Mouse (Mus musculus): Measurements from ENCODE around the gene Hoxc4. TPM values are rescaled to one million over a fixed set of nuclear protein-coding genes. Genes with fewer than 3 reads are reported as not detected.
A peak's percentile ranks its signal among the peaks of the same experiment; 100 is the strongest.

The Hoxc4 gene
- polyA plus RNA-seq, 1 experiment from 2014 or later, result 4.9 TPM

DNA sequence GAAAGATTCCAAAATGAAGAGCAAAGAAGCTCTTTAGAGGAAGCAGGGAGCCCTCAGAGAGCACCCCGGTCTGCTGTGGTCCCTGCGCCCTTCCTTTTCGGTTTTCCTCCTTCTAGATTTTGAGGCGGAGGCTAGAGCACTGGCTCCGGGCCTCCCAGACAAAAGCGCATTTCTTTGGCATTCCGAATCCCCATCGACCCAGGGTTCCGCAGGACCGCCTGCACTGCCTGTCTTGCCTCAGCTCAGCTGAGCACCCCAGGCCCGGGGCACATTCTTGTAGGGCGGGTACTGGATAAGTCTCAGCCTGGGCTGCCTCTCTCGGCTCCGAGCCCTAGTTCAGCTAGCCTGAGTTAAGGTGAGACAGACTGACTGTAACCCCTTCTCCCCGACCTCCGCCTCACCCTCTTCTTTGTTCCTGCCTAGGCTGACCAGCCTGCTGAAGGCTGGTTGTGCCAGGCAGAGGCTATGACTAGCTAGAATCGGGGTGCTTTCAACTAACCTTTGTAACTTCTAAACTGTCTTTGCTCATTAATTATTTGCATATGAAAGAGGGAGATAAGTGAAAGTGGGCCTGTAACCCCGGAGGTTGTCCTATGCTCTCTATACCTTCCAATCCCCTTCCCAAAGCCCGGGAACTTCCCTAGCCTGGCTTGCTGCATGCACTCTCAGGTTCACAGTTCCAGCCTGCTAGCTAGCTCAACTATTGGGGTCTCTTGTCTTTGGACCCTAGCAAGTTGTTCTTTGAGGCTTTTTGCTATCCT lies 3.1 kb upstream of the Hoxc4 start:
- H3K4me1 ChIP-seq, result peaks cover 59% of the 10 kb centered on the region
- H3K27me3 ChIP-seq, result peaks cover 98% of the 10 kb centered on the region
- peak overlapping the region; percentile 32 for H3K4me3 ChIP-seq
- H3K27ac ChIP-seq, result no peak overlapping the region
- no peak for ATAC-seq (ENCODE audit: low FRiP score, low read depth)
- H3K4me2 ChIP-seq (replicated peaks), result peak overlapping the region; percentile 60
- H3K9ac ChIP-seq, result peak overlapping the region; percentile 45; the same call in 1 of the 2 replicates
- 13% methylated on average over 19 of the region's 19 CpGs for WGBS
- H3K36me3 ChIP-seq, result no peaks in the 10 kb centered on the region
- H3K9me3 ChIP-seq, result no peaks in the 10 kb centered on the region

DNA sequence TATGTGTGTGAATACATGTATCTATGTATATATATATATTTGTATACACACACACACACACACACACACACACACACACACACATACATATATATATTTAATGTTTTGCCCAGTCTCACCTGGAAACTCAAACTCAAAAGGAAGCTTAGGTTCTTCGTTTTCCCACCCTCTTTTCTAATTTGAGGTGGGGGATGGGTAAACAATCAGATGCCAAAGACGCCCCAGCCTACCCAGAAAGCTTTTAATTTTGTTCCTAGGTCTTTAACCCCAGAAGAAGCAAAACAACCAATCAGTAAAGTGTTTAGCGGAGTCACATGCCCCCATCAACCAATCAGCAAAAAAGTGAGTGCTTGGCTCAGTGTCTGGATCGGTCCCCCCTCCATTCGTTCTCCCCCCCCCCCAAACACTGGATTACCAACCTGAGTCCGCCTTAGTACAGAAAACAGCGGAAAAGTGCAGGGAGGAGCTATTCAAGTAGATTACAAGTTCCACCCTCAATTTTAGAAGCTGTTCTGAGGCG lies 2.2 kb downstream of the Hoxc4 start:
- WGBS, result 6% methylated on average over 8 of the region's 8 CpGs
- no peaks in the 10 kb centered on the region for H3K36me3 ChIP-seq
- no peaks in the 10 kb centered on the region for H3K9me3 ChIP-seq
- H3K9ac ChIP-seq, result no peak overlapping the region
- H3K27ac ChIP-seq, result no peak overlapping the region
- peaks cover 100% of the 10 kb centered on the region for H3K27me3 ChIP-seq
- H3K4me1 ChIP-seq, result peaks cover 24% of the 10 kb centered on the region
- ATAC-seq (ENCODE audit: low FRiP score, low read depth), result no peak
- no peak overlapping the region for H3K4me3 ChIP-seq
- H3K4me2 ChIP-seq (replicated peaks), result no peak overlapping the region

DNA sequence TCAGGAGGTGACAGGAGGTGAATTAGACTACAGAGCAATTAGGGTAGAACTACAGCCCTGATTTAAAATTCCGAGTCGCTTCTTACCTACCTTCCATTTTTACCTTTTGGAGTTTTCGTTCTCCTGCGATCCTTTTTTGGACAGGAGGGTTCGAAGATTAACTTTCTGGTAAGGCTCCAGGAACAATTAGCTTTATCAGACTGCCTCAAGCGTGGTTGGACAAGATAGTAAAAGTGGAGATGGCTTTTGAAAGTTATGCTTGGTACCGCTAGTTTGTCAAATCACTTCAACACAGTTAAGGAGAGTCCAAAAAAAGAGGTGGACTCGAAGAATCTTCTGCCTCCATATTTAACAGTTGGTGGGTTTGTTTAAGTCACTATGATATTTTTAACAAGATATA lies 2.8 kb downstream of the Hoxc4 start:
- Histone ChIP-seq H3K4me1 (peaks cover 22% of the 10 kb centered on the region), H3K4me2 (replicated peaks) (no peak overlapping the region), H3K36me3 (no peaks in the 10 kb centered on the region), H3K27me3 (peaks cover 100% of the 10 kb centered on the region), H3K9ac (no peak overlapping the region), H3K9me3 (no peaks in the 10 kb centered on the region), H3K4me3 (no peak overlapping the region), H3K27ac (no peak overlapping the region)
- ATAC-seq (ENCODE audit: low FRiP score, low read depth), result no peak
- WGBS, result 21% methylated on average over 8 of the region's 8 CpGs

DNA sequence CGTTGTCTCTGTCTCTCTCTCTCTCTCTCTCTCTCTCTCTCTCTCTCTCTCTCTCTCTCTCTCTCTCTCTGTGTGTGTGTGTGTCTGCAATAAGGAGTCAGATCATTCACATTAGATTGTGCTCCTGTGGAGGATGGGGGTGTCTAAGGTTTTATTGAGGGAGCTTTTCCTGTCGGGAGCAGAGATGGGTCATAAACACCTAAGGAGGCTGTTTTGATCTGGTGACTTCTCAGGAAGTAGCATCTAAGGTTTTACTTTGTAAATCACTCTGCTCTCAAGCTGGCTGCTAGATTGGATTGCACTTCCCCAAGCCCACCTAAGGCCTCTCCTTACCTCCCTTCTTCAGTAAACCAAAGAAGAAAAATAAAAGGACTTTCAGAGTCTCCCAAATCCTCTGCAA lies 5.4 kb downstream of the Hoxc4 start:
- H3K9ac ChIP-seq, result no peak overlapping the region
- H3K4me3 ChIP-seq, result no peak overlapping the region
- WGBS, result 5% methylated on average over 2 of the region's 2 CpGs
- no peaks in the 10 kb centered on the region for H3K36me3 ChIP-seq
- no peak overlapping the region for H3K27ac ChIP-seq
- no peaks in the 10 kb centered on the region for H3K9me3 ChIP-seq
- H3K4me1 ChIP-seq, result 0 out of 2 replicates have a peak, but pooled peaks cover 4% of the 10 kb centered on the region
- H3K27me3 ChIP-seq, result peaks cover 100% of the 10 kb centered on the region
- ATAC-seq (ENCODE audit: low FRiP score, low read depth), result no peak
- no peak overlapping the region for H3K4me2 ChIP-seq (replicated peaks)

DNA sequence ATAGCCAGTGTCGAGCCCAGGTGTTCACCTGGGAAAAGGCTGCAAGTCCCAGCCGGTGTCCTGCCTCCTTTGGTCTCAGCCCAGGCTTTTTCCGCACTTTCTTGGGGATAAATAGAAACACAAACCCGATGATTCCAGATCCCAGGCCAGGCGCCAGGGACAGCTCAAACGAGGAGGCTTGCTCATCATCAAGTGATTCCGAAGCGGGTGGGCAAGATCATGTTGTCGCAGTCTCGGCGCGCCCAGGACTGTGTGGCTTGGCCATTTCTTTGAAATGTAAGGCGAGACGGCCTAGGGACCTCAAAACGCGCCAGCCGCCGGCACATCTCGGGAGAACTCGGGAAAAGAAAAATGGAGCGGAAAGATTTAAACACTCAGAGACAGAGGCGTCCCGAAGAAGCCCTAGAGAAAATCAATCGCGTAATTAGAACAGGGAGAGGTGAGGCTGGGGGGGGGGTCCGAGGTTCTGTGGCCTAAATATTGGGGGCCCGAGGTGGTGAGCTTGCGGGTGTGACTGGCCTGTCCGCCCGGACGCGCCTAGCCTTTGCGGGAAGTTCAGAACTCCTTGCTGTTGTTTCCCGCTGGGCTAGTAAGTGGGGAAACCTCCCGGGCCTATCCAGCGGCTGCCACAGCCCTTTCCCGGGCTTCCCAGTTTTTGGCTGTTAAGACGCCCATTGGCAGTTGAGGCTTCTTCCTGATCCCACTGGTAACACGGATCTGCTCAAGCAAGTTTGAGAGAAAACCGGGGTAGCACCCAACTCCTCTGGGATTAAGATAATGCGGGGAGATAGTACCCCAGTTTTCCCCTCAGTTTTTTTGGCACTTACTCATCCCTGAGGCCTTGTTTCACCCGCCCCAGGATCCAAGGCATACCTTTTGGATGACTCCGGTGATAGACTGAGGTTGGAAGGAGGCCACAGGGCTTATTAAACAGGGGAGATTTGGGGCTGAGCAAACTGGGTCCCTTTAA lies 8.8 kb downstream of the Hoxc4 start:
- ATAC-seq (ENCODE audit: low FRiP score, low read depth), result no peak
- no peak overlapping the region for H3K27ac ChIP-seq
- H3K4me3 ChIP-seq, result peak overlapping the region; percentile 8; the same call in 1 of the 2 replicates
- no peaks in the 10 kb centered on the region for H3K36me3 ChIP-seq
- H3K4me2 ChIP-seq (replicated peaks), result 0 out of 2 replicates have a peak overlapping the region, but pooled peaks have one; percentile 11
- H3K4me1 ChIP-seq, result peaks cover 7% of the 10 kb centered on the region; the same call in 1 of the 2 replicates
- H3K9ac ChIP-seq, result no peak overlapping the region
- H3K9me3 ChIP-seq, result no peaks in the 10 kb centered on the region
- H3K27me3 ChIP-seq, result peaks cover 98% of the 10 kb centered on the region
- WGBS, result 4% methylated on average over 43 of the region's 43 CpGs

DNA sequence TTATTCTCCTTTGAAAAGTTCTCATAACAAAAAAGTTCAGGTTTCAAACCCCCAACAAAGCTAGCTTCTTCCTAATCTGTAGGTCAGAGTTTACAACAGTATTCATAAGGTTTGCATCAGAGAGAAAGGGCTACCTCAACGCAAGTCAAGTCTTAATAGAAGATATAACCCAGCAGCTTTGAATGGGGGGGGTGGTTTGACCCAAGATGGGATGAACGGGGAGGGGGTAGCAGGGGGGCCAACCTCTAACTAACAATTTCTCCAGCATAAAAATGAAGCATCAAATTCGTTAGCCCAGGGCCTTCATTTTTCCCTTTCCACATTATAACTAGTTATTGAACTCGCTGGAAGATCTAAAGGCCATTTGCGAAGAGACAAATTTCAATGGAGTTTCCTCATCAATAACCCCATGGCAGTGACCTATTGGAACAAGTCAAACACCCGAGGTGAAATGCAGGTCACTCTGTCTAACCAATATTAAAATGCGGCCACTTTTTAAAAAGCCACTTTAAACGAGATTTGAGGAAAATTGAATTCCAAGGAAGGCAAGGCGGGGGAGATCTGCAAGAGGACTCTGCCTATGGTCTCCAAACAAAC lies 10.3 kb downstream of the Hoxc4 start:
- no peak overlapping the region for H3K9ac ChIP-seq
- no peaks in the 10 kb centered on the region for H3K36me3 ChIP-seq
- no peak overlapping the region for H3K4me3 ChIP-seq
- no peak overlapping the region for H3K27ac ChIP-seq
- 30% methylated on average over 9 of the region's 9 CpGs for WGBS
- H3K27me3 ChIP-seq, result peaks cover 97% of the 10 kb centered on the region
- peaks cover 12% of the 10 kb centered on the region for H3K4me1 ChIP-seq
- no peak overlapping the region for H3K4me2 ChIP-seq (replicated peaks)
- ATAC-seq (ENCODE audit: low FRiP score, low read depth), result no peak
- no peaks in the 10 kb centered on the region for H3K9me3 ChIP-seq

DNA sequence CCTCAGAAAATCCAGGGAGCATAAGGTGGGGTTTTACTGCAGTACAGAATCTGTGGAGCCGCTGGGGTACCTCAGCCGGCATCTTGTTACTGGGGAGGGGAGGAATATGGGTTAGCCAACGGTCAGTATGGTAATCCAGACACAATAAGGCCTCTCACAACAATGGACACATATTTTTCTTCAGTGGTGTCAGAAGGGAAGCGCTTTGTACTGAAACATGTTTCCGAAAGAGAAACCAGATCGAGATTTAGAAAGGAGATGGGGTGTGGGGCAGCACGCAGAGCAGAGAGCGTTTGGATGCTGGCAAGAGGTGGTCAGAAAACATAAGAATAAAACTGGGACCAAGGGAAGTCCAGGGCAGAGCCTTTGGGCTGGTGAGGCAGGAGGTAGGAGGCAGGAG lies 11.4 kb downstream of the Hoxc4 start:
- H3K9me3 ChIP-seq, result no peaks in the 10 kb centered on the region
- no peak overlapping the region for H3K27ac ChIP-seq
- peaks cover 97% of the 10 kb centered on the region for H3K27me3 ChIP-seq
- peaks cover 22% of the 10 kb centered on the region for H3K4me1 ChIP-seq
- no peak overlapping the region for H3K4me2 ChIP-seq (replicated peaks)
- ATAC-seq (ENCODE audit: low FRiP score, low read depth), result no peak
- H3K4me3 ChIP-seq, result no peak overlapping the region
- no peaks in the 10 kb centered on the region for H3K36me3 ChIP-seq
- no peak overlapping the region for H3K9ac ChIP-seq
- WGBS, result 20% methylated on average over 8 of the region's 8 CpGs

DNA sequence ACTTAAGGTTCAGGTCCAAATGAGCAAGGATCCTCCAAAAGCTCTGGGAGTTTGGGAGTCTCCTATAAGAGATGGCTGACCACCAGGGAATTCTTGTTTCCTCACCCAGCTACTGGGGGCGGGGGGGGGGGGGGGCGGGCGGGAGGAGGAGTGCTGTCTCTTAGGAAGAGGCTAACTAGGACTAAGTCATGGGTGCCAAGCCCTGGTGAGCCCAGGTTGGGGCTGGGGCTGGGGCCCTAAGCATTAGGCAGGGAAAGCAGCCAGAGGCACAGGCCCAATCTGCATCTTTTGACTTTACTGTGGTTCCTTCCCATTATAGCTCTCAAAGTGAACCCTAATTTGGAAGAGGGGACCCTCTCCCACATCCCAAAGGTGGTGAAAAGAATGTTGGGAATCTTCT lies 13.4 kb downstream of the Hoxc4 start:
- H3K4me3 ChIP-seq, result no peak overlapping the region
- 0% methylated on average over 2 of the region's 3 CpGs for WGBS
- H3K9ac ChIP-seq, result no peak overlapping the region
- H3K4me1 ChIP-seq, result peaks cover 26% of the 10 kb centered on the region
- no peak overlapping the region for H3K27ac ChIP-seq
- H3K9me3 ChIP-seq, result no peaks in the 10 kb centered on the region
- H3K4me2 ChIP-seq (replicated peaks), result no peak overlapping the region
- H3K27me3 ChIP-seq, result peaks cover 97% of the 10 kb centered on the region
- no peak for ATAC-seq (ENCODE audit: low FRiP score, low read depth)
- no peaks in the 10 kb centered on the region for H3K36me3 ChIP-seq

DNA sequence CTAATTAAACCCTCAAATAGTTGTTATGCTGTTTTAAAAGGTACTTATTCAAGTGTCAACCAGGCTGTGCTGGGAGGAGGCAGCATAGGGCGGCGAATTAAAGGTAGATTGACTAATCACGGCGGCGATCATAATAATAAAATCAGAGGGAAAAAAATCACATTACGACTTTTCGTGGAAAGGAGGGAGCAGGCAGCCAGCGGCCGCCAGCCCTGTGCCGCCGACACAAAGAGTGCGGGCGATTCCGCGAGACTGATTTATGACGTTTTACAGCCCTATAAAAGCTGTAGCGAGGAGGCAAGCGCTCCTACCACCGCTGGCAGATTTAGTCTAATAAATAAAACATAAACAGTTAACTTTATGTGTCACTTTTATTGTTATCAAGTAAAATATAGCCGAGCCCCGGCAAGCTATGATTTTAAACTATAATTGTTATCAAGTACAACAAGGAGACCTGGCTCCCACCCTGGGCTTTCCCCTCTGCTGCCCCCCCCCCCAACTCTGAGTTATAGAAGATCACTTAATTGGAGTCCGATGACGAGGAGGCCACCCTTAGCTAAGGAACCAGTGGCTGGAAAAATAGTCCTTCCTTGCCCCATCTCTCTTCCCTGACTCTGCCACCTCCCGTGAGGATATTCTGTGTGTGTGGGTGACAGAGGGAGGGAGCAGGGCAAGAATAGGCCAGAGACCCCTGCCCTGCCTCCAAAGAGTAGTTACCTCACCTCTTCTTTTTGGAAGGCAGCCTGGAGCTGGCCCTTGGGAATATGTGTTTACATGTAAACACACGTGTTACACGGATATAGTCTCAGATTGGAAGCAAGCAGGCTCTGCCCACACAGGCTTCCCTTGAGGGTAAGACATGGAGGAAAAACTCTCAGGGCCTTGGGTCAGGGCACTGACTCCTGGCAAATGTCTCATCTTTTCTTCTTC lies 14.2 kb downstream of the Hoxc4 start:
- ATAC-seq (ENCODE audit: low FRiP score, low read depth), result no peak
- WGBS, result 1% methylated on average over 26 of the region's 26 CpGs

DNA sequence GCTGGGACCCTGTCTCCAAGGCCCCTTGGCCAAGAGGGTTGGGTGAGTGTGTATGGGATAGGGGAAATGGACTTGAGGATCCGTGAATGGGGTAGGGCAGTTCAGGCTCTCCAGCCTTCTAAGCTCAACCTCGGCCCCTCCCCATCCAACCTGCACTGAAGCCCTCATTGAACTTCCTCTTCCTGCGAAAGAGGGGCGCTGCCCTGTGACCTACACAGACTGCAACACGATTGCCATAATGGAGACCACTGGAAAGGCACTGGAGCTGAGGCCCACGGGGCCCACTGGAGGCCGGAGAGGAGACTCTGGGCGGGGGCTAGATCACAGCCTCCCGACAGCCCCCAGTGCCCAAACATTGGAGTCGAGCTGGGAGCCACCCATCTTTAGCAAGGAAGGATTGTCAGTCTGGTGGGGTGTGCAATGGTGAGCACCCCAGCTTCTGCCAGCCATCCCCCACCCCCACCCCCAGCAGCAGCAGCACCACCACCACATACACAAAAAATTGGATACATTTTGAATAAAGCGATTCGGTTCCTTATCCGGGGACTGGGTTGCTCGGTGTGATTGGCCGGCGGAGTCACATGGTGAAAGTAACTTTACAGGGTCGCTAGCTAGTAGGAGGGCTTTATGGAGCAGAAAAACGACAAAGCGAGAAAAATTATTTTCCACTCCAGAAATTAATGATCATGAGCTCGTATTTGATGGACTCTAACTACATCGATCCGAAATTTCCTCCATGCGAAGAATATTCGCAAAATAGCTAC lies 15.5 kb downstream of the Hoxc4 start:
- H3K4me2 ChIP-seq (replicated peaks), result peak overlapping the region; percentile 61
- no peak overlapping the region for H3K27ac ChIP-seq
- peaks cover 23% of the 10 kb centered on the region for H3K4me1 ChIP-seq
- H3K36me3 ChIP-seq, result no peaks in the 10 kb centered on the region
- 3% methylated on average over 24 of the region's 24 CpGs for WGBS
- H3K4me3 ChIP-seq, result peak overlapping the region; percentile 39
- no peak; the same call in 1 of the 2 replicates for ATAC-seq (ENCODE audit: low FRiP score, low read depth)
- H3K27me3 ChIP-seq, result peaks cover 97% of the 10 kb centered on the region
- H3K9ac ChIP-seq, result peak overlapping the region; percentile 35; the same call in 1 of the 2 replicates
- H3K9me3 ChIP-seq, result no peaks in the 10 kb centered on the region

More for the DNA sequence above, 14.2 kb downstream of the Hoxc4 start:
- Histone ChIP-seq H3K4me3 (no peak overlapping the region), H3K36me3 (no peaks in the 10 kb centered on the region), H3K27ac (no peak overlapping the region), H3K9me3 (no peaks in the 10 kb centered on the region), H3K9ac (no peak overlapping the region), H3K27me3 (peaks cover 97% of the 10 kb centered on the region), H3K4me2 (replicated peaks) (peak overlapping the region; percentile 11; the same call in 1 of the 2 replicates), H3K4me1 (peaks cover 23% of the 10 kb centered on the region)
